Mouse (Mus musculus): ENCODE results near the gene Kdf1.
A peak's percentile ranks its signal among the peaks of the same experiment; 100 is the strongest.

Gene Kdf1

GRCm38 (mm10) chr4:133518601-133519368, at the start of gene Kdf1:
Gene Kdf1, plus strand, starts transcription at chr4:133518963.
- peak; percentile 83 for DNase-seq (ENCODE audit: low spot score)

DNA sequence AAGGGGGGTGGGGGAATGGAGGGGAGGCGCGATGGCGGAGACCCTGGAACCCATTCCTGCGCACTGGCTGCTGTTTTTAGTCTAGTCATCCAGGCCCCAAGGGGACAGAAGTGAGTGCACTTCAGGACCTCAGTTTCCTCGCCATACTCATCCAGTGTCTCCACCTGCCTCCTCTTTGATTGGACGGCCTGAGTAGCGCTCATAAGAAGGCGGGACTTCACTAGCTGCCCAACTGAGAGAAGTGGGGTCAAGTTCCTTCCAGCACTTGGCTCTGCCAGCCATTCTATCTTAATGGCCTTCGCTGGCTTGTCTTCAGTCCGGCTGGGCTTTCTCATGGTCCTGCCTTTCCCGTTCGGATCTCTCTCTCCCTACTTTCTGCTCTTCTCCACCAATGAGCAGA, 49.6 kb upstream of the Kdf1 start:
- DNase-seq (ENCODE audit: low spot score), result no peak

- no peak for DNase-seq (ENCODE audit: low spot score)
These were observed 47.5 kb upstream of the Kdf1 start for GRCm38 (mm10) chr4:133471135-133471821.

- DNase-seq (ENCODE audit: low spot score), result no peak
These were observed 44.9 kb upstream of the Kdf1 start for GRCm38 (mm10) chr4:133473833-133474232.

- peak; percentile 97 for DNase-seq (ENCODE audit: low spot score)
These were observed 39.1 kb upstream of the Kdf1 start, which contains the start of gene Tent5b for GRCm38 (mm10) chr4:133479458-133480184. Gene Tent5b, plus strand, starts transcription at chr4:133480132.

DNA sequence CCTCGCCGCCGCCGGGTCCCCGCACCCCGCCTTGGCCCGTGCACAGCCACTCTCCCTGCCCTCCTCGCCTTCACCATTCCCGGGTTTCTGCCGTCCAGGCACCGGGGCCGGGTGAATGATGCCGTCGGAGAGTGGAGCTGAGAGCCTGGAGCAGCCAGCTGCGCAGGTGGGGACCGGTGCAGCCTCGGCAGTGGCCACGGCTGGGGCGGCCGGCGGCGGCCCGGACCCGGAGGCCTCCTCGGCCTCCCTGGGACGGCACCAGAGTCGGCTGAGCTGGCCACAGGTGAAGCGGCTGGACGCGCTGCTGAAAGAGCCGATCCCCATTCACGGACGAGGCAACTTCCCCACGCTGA, 38.6 kb upstream of the Kdf1 start:
- no peak for DNase-seq (ENCODE audit: low spot score)

DNA sequence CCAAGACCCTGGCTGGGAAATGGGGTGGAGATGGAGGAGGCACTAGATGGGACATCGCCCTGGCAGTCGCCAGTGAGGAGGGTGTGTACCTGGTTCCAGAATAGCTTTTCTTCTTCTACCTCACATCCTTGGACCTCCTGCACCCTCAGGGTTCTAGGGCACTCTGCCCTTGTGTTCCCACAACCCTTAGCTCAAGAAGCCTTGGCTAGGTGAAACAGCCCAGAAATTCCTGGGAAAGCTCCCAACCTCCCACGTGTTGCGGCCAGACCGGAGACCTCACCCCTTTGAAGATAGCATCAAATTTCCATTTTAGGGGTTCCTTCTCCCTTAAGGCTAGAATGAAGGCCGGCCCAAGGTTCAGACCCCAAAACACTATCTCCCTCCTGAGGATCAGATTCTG, 38.0 kb upstream of the Kdf1 start:
- DNase-seq (ENCODE audit: low spot score), result no peak

- DNase-seq (ENCODE audit: low spot score), result no peak
These were observed 37.3 kb upstream of the Kdf1 start for GRCm38 (mm10) chr4:133481488-133481887.

DNA sequence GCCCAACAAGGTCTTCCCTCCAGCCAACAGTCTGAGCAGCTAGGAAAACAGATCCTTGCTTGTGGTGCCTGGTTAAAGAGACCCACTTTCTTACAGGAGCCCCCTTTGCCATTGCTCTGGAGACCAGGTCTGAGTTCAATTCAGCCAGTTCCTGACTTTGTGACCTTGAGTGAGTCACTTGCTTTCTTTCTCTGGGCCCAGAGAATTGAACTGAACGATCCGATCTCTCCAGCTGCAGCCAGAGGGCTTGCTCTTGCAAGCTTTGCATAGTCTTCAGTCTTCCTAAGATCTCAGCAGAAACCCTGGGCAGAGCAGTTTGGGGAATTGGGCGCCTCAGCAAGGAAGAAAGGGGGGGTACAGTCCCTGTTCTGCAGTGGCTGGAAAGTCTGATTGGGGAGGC, 36.3 kb upstream of the Kdf1 start:
- DNase-seq (ENCODE audit: low spot score), result no peak

DNA sequence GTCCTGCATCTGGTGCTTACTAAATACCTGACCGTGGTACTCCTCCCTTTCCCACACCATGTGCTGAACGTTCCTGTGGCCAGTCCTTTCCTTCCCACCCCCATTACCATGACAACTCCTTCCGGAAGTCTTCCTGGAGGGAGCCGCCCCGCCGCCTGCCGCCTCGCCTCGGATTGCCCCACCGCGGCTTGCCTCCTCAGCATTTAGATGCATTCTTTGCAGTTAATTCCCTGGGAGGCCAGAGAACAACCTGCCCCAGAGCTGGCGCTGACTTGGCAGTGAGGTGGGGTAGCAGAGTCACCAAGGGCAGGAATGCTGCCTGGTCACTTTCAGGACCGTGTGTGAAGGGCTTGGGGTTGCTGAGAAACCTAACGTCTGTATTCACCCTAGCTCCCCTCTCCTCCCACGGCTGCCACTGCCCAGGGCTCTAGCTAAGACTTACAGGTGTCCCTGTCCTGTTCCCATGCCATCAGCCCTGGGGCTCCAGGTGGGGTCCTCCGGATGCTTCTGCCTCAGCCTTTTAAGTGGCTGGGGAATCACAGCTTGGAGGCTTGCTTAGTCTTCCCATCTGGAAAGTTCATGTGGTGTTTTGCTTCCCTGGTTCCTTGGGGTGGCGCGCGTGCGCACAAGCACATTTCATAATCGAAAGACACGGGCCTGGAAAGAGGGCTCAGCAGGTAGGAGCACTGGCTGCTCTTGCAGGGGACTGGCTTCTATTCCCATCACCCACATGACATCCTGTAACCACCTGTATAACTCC, 34.3 kb upstream of the Kdf1 start:
- peak; percentile 26 for DNase-seq (ENCODE audit: low spot score)

DNA sequence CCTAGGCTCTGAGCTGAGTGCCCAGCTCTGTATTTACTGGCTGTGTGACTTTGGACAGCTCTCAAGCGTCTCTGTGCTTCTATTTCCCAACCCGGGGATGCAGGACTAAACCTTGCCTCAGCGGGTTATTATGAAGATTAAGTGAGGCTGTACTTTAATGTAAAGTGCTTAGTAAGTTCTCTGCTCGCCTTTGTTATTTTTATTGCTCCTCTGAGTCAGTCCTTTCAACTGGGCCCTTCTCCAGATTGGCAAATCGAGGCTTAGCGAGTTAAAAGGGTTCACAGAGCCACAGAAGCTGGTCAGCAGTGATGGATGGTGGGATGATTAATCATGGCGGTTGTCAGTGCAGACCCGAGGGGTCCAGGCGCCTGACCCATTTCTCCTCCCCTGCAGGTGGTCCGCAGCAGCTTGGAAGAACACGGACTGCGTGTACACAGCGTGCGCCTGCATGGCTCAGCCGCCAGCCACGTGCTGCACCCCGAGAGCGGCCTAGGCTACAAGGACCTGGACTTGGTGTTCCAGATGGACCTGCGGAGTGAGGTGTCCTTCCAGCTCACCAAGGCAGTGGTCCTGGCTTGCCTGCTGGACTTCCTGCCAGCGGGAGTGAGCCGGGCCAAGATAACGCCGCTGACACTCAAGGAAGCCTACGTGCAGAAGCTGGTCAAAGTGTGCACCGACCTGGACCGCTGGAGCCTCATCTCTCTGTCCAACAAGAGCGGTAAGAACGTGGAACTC, 32.9 kb upstream of the Kdf1 start:
- DNase-seq (ENCODE audit: low spot score), result no peak

GRCm38 (mm10) chr4:133486673-133487357, 31.9 kb upstream of the Kdf1 start:
- DNase-seq (ENCODE audit: low spot score), result no peak

- no peak for DNase-seq (ENCODE audit: low spot score)
These were observed 30.0 kb upstream of the Kdf1 start for GRCm38 (mm10) chr4:133488619-133489392.

- no peak for DNase-seq (ENCODE audit: low spot score)
These were observed 29.1 kb upstream of the Kdf1 start for GRCm38 (mm10) chr4:133489489-133490245.

GRCm38 (mm10) chr4:133491800-133492199, 27.0 kb upstream of the Kdf1 start:
- DNase-seq (ENCODE audit: low spot score), result no peak

GRCm38 (mm10) chr4:133493895-133494294, 24.9 kb upstream of the Kdf1 start:
- DNase-seq (ENCODE audit: low spot score), result no peak

DNA sequence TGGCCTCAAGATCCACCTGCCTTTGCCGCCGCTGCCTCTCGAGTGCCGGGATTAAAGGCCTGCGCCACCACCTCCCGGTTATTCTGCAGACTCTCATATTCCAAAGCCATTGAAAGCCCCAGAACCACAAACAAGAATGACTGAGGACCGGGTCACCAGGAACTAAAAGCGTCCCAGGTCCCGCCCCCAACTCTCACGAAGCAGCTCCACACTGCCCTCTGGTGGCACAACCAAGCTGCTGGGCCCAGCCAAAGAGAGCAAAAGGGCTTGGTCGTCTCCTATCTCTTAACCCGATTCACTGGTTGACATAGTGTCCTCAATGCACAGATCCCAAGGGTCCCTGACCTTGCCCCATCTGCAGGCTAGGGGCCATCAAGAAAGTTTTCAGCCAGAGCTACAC, 24.3 kb upstream of the Kdf1 start:
- DNase-seq (ENCODE audit: low spot score), result peak; percentile 81

DNA sequence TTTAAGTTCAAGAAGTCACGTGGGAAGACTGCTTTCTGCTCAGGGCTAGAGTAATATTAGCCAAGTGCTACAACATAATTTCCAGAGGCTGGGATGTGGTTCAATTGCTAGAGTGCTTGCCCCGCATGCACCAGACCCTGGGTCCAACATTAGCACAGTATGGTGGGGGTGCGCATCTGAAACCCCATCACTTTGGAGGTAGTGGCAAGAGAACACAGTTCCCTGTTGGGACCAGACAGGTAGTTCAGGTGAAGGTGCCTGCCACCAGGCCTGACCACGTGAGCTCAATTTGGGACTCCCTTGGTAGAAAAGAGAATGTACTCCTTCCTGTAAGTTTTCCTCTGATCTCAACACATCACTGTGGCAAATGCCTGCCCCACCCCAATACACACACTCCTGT, 23.9 kb upstream of the Kdf1 start:
- no peak for DNase-seq (ENCODE audit: low spot score)

DNA sequence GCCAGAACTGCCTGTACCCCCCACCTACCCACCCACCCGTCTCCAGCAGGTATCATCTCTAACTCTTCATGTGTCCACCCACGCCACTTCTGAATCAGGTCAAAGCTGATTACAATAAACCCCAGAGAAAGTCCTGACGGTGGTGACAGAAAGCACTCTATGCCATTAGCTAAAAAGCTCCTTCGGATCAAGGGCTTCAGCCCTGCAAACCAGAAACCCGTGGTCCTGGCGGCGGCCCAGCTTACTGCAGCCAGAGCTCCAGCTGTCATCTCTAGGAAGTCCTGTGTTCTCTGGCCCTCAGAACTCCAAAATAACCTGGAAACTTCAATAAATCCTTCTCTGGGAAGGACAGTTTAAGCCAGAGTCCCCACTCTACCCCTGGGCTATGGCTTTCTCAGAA, 23.1 kb upstream of the Kdf1 start:
- no peak for DNase-seq (ENCODE audit: low spot score)

All from yolk sac, embryonic 10.5 days (tissue).